Mouse (Mus musculus): ENCODE data around the gene Tmem92. TPM values are rescaled to one million over a fixed set of nuclear protein-coding genes. Genes with fewer than 3 reads are reported as not detected.

The Tmem92 gene
- polyA plus RNA-seq, 1 experiment from 2014 or later: not detected

Other genes with a start within 250 kb of the Tmem92 start
- 2.9 and 3.7 TPM in 2 replicates for gene Rsad1, start 233.4 kb downstream of the Tmem92 start, polyA plus RNA-seq (2014; fragmentation: Nextera tagmentation; extraction: Ambion mirVana)
- gene Chad, start 217.7 kb downstream of the Tmem92 start, polyA plus RNA-seq (2014; fragmentation: Nextera tagmentation; extraction: Ambion mirVana): not detected in 2 replicates
- gene Acsf2, start 180.8 kb downstream of the Tmem92 start, polyA plus RNA-seq (2014; fragmentation: Nextera tagmentation; extraction: Ambion mirVana): 6.3 and 6.9 TPM in 2 replicates
- gene Lrrc59, start 152.9 kb downstream of the Tmem92 start, polyA plus RNA-seq (2014; fragmentation: Nextera tagmentation; extraction: Ambion mirVana): 226 and 244 TPM in 2 replicates
- 122 and 125 TPM in 2 replicates for gene Mrpl27, start 128.9 kb downstream of the Tmem92 start, polyA plus RNA-seq (2014; fragmentation: Nextera tagmentation; extraction: Ambion mirVana)
- gene Eme1, start 128.7 kb downstream of the Tmem92 start, polyA plus RNA-seq (2014; fragmentation: Nextera tagmentation; extraction: Ambion mirVana): 57.2 and 60.0 TPM in 2 replicates
- 18.0 and 19.8 TPM in 2 replicates for gene Xylt2, start 105.2 kb downstream of the Tmem92 start, polyA plus RNA-seq (2014; fragmentation: Nextera tagmentation; extraction: Ambion mirVana)
- not detected in 2 replicates for gene Gm11541, start 78.2 kb downstream of the Tmem92 start, polyA plus RNA-seq (2014; fragmentation: Nextera tagmentation; extraction: Ambion mirVana)
- gene Cdc34b, start 40.9 kb downstream of the Tmem92 start, polyA plus RNA-seq (2014; fragmentation: Nextera tagmentation; extraction: Ambion mirVana): 0.23 TPM in 1 of 2 replicates, not detected in the other
- gene Col1a1, start 153.5 kb upstream of the Tmem92 start, polyA plus RNA-seq (2014; fragmentation: Nextera tagmentation; extraction: Ambion mirVana): 163 and 164 TPM in 2 replicates
- not detected in 2 replicates for gene Hils1, start 184.9 kb upstream of the Tmem92 start, polyA plus RNA-seq (2014; fragmentation: Nextera tagmentation; extraction: Ambion mirVana)
- gene Sgca, start 193.6 kb upstream of the Tmem92 start, polyA plus RNA-seq (2014; fragmentation: Nextera tagmentation; extraction: Ambion mirVana): not detected in 2 replicates
- gene Ppp1r9b, start 208.3 kb upstream of the Tmem92 start, polyA plus RNA-seq (2014; fragmentation: Nextera tagmentation; extraction: Ambion mirVana): 17.2 and 18.6 TPM in 2 replicates
- gene Samd14, start 227.2 kb upstream of the Tmem92 start, polyA plus RNA-seq (2014; fragmentation: Nextera tagmentation; extraction: Ambion mirVana): 56.8 and 59.2 TPM in 2 replicates